Mouse (Mus musculus) MEL (cell line): ENCODE data around the gene Acot3. TPM values are rescaled to one million over a fixed set of nuclear protein-coding genes. Genes with fewer than 3 reads are reported as not detected.
"Not testable (repeated sequence)": the region's sequence is repeated elsewhere in the genome, so short reads cannot be mapped to it uniquely, and the experiment has no call there.

Experiments used
- DNase-seq: peaks from one replicate; pipeline ENCODE4 v3.0.0; 2011; ENCODE audit warnings: low read depth, low spot score
- H3K27ac ChIP-seq: 2 replicates; pipeline ENCODE4 v1.5.1; 2012; ENCODE audit warnings: low read depth, mild to moderate bottlenecking, control low read depth, low read length, moderate library complexity; ENCODE audit not compliant: control insufficient read depth
- H3K27me3 ChIP-seq, 2 experiments: fragments of 150-350 bp in 1 of 2; sonication (generic) in 1 of 2; 2 replicates each; pipeline ENCODE4 v1.6.1; 2012; ENCODE audit warnings: low read length in 2 of 2, mild to moderate bottlenecking in 2 of 2, improper control_type of control experiment in 1 of 2, moderate library complexity in 1 of 2; ENCODE audit not compliant: insufficient read depth in 2 of 2, control insufficient read depth in 1 of 2
- H3K36me3 ChIP-seq, 2 experiments: 2 replicates each; pipeline ENCODE4 v1.6.1; 2012 to 2014; ENCODE audit warnings: low read length in 2 of 2, improper control_type of control experiment in 1 of 2, inconsistent platforms in 1 of 2, mild to moderate bottlenecking in 1 of 2; ENCODE audit not compliant: insufficient read depth in 2 of 2, control insufficient read depth in 1 of 2
- H3K4me1 ChIP-seq, 2 experiments: fragments of 150-350 bp in 1 of 2; sonication (generic) in 1 of 2; 2 replicates each; pipeline ENCODE4 v1.6.1; 2012; ENCODE audit warnings: low read length in 2 of 2, improper control_type of control experiment in 1 of 2, mild to moderate bottlenecking in 1 of 2; ENCODE audit not compliant: insufficient read depth in 2 of 2, control insufficient read depth in 1 of 2
- H3K4me3 ChIP-seq, 2 experiments: fragments of 150-350 bp in 1 of 2; sonication (generic) in 1 of 2; 2 replicates each; pipeline ENCODE4 v1.5.1; 2012; ENCODE audit warnings: low read depth in 2 of 2, low read length in 2 of 2, mild to moderate bottlenecking in 2 of 2, moderate library complexity in 2 of 2, control low read depth in 1 of 2, improper control_type of control experiment in 1 of 2; ENCODE audit not compliant: control insufficient read depth in 1 of 2, insufficient read depth in 1 of 2
- H3K79me2 ChIP-seq: 2 replicates; pipeline ENCODE4 v1.6.1; 2012; ENCODE audit warnings: mild to moderate bottlenecking, low read length, moderate library complexity; ENCODE audit not compliant: control insufficient read depth, poor library complexity, insufficient read depth
- H3K9ac ChIP-seq: 2 replicates; pipeline ENCODE4 v1.6.1; 2012; ENCODE audit warnings: low read depth, mild to moderate bottlenecking, control low read depth, low read length, moderate library complexity; ENCODE audit not compliant: control insufficient read depth, poor library complexity, severe bottlenecking
- H3K9me3 ChIP-seq: fragments of 150-350 bp; sonication (generic); replicated peaks from 2 replicates; pipeline ENCODE4 v1.6.1; 2012; ENCODE audit warnings: mild to moderate bottlenecking, low read length, improper control_type of control experiment, moderate library complexity; ENCODE audit not compliant: insufficient read depth
- CHD2 ChIP-seq: IDR thresholded peaks from 2 replicates; pipeline ENCODE4 v1.6.1; 2011; ENCODE audit warnings: low read length, improper control_type of control experiment
- ELF1 ChIP-seq: IDR thresholded peaks from 2 replicates; pipeline ENCODE4 v1.6.1; 2014; ENCODE audit warnings: low read depth, mild to moderate bottlenecking, inconsistent platforms, low read length, improper control_type of control experiment, moderate library complexity
- EP300 ChIP-seq, 2 experiments: IDR thresholded peaks; 2 replicates each; pipeline ENCODE4 v1.6.1; 2011; ENCODE audit warnings: improper control_type of control experiment in 2 of 2, low read length in 2 of 2, low read depth in 1 of 2, mild to moderate bottlenecking in 1 of 2
- ETS1 ChIP-seq: IDR thresholded peaks from 2 replicates; pipeline ENCODE4 v1.6.1; 2012; ENCODE audit warnings: low read depth, mild to moderate bottlenecking, inconsistent platforms, low read length, improper control_type of control experiment, moderate library complexity
- GABPA ChIP-seq: IDR thresholded peaks from 2 replicates; pipeline ENCODE4 v1.6.1; 2012; ENCODE audit warnings: low read depth, mild to moderate bottlenecking, inconsistent platforms, low read length, improper control_type of control experiment, moderate library complexity
- MEF2A ChIP-seq: IDR thresholded peaks from 2 replicates; pipeline ENCODE4 v1.6.1; 2014; ENCODE audit warnings: low read depth, mild to moderate bottlenecking, inconsistent platforms, low read length, improper control_type of control experiment; ENCODE audit not compliant: poor library complexity, insufficient replicate concordance, severe bottlenecking; ENCODE audit errors: extremely low read depth
- MXI1 ChIP-seq: IDR thresholded peaks from 2 replicates; pipeline ENCODE4 v1.6.1; 2011; ENCODE audit warnings: mild to moderate bottlenecking, low read depth, low read length, improper control_type of control experiment
- POLR2A ChIP-seq, 2 experiments: IDR thresholded peaks; 2 replicates each; pipeline ENCODE4 v1.6.1; 2011 to 2012; ENCODE audit warnings: low read length in 2 of 2, mild to moderate bottlenecking in 2 of 2, control low read depth in 1 of 2, improper control_type of control experiment in 1 of 2, low read depth in 1 of 2, moderate library complexity in 1 of 2; ENCODE audit not compliant: control insufficient read depth in 1 of 2, insufficient read depth in 1 of 2, poor library complexity in 1 of 2
- SIN3A ChIP-seq: IDR thresholded peaks from 2 replicates; pipeline ENCODE4 v1.6.1; 2012; ENCODE audit warnings: low read length, improper control_type of control experiment, inconsistent platforms
- TBP ChIP-seq: IDR thresholded peaks from 2 replicates; pipeline ENCODE4 v1.8.0; 2011; ENCODE audit warnings: low read depth, low read length, improper control_type of control experiment
- TCF12 ChIP-seq: IDR thresholded peaks from 2 replicates; pipeline ENCODE4 v1.6.1; 2014; ENCODE audit warnings: low read depth, mild to moderate bottlenecking, inconsistent platforms, low read length, improper control_type of control experiment, moderate library complexity
- UBTF ChIP-seq: IDR thresholded peaks from 2 replicates; pipeline ENCODE4 v1.6.1; 2012; ENCODE audit warnings: low read depth, mild to moderate bottlenecking, inconsistent platforms, low read length, improper control_type of control experiment, moderate library complexity, borderline replicate concordance; ENCODE audit not compliant: insufficient read depth
- USF1 ChIP-seq: IDR thresholded peaks from 2 replicates; pipeline ENCODE4 v1.6.1; 2014; ENCODE audit warnings: low read depth, mild to moderate bottlenecking, inconsistent platforms, low read length, improper control_type of control experiment, moderate library complexity
- polyA plus RNA-seq, 2 experiments: library from polyadenylated mRNA; stranded (reverse) in 1 of 2; unstranded in 1 of 2; fragments of >175 nt in 1 of 2; fragments of >200 nt in 1 of 2; gene quantifications; 2 replicates each; pipeline versions ENCODE4 v1.2.1 to v1.2.4; 2012; ENCODE audit warnings: low replicate concordance in 2 of 2, low read depth in 1 of 2; ENCODE audit not compliant: insufficient read length in 2 of 2, insufficient read depth in 1 of 2, missing spikeins in 1 of 2
- total RNA-seq: library from RNA; depleted of rRNA; stranded (reverse); fragments of 300-350 nt; gene quantifications from 2 replicates; pipeline ENCODE4 v1.2.3, GENCODE M21; 2012

The Acot3 gene
- total and polyA plus RNA-seq, 3 experiments: not detected

DNA sequence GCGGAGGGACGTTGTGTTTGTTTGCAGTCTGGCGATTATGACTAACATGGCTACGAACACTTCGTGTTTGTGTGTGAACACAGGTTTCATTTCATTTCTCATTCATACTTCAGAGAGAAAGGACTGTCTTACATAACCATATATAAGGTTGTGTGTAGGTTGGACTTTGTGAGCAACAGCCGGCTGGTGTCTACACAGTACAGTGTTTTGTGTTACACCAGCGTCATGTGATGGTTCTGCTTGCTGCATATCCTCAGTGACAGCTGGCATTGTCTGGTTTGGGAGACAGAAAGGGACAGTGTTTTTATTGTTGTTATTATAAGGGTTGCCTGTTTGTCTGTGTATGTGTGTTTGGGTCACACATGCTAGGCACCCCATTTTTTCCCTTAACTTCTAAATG lies 38.2 kb upstream of the Acot3 start:
- Histone ChIP-seq H3K4me1 (no peaks in the 10 kb centered on the region), H3K4me3 (no peak overlapping the region), H3K79me2 (no peaks in the 10 kb centered on the region), H3K9me3 (no peaks in the 10 kb centered on the region), H3K27me3 (peaks cover 0 to 5% of the 10 kb centered on the region in 2 experiments; a peak in 2 of 4 replicates), H3K36me3 (no peaks in the 10 kb centered on the region), H3K27ac (no peak overlapping the region), H3K9ac (no peak overlapping the region)
- TF ChIP-seq GABPA: no peak
- TF ChIP-seq CHD2: no peak
- no peak for TF ChIP-seq USF1
- TF ChIP-seq ELF1: no peak
- no peak for TF ChIP-seq UBTF
- no peak for TF ChIP-seq MEF2A
- TF ChIP-seq POLR2A (IDR thresholded peaks at IDR 0.05; ENCODE audit: control insufficient read depth in 1 of 2, insufficient read depth in 1 of 2, low read depth in 1 of 2, low read length in 2 of 2, poor library complexity in 1 of 2): no peak
- no peak for DNase-seq

DNA sequence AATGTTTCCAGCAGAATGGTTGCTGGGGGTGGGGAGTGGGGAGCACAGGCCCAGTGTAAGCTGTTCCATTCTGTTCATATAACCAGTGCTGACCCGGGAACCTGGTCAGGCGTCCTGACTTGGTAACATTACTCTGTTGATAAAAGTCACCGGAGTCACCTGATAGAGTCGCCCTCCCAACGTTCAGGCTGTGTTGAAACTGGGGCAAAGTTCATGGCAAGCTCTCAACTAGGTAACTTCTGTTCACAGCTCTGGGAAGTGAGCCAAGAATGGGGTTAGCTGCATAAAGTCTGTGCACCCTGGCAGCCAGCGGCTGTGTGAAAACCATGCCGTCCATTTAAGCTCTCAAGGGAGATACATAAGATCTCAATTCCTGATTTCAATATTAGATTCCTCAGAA lies 31.4 kb upstream of the Acot3 start:
- not testable (repeated sequence) for H3K4me3 ChIP-seq, H3K79me2 ChIP-seq, H3K27ac ChIP-seq, H3K9ac ChIP-seq, H3K36me3 ChIP-seq, H3K27me3 ChIP-seq, H3K9me3 ChIP-seq
- H3K4me1 ChIP-seq: peaks cover 0 to 10% of the 10 kb centered on the region in 2 experiments; a peak in 2 of 4 replicates
- peak; percentile 92 for DNase-seq
- TF ChIP-seq SIN3A (0 out of 2 replicates have a peak, but pooled peaks have one; percentile 28), MXI1 (peak; percentile 68), ETS1 (peak; percentile 70), USF1 (peak; percentile 35; the same call in 1 of the 2 replicates), EP300 (IDR thresholded peaks at IDR 0.05; ENCODE audit: low read depth in 1 of 2, low read length in 2 of 2) (peak; percentile 17 to 40; a peak in 1 of 4 replicates), TCF12 (peak; percentile 32; the same call in 1 of the 2 replicates)

- not testable (repeated sequence) for DNase-seq, H3K9ac ChIP-seq, H3K36me3 ChIP-seq, H3K79me2 ChIP-seq, H3K9me3 ChIP-seq, H3K4me3 ChIP-seq, H3K27me3 ChIP-seq, H3K27ac ChIP-seq
- H3K4me1 ChIP-seq: peaks cover 0 to 10% of the 10 kb centered on the region in 2 experiments; a peak in 2 of 4 replicates
- TF ChIP-seq TBP: peak; percentile 67
These were observed 29.7 kb upstream of the Acot3 start for GRCm38 (mm10) chr12:84022266-84022665.
